Mouse (Mus musculus): Measurements from ENCODE around the gene Atp8b2. TPM values are rescaled to one million over a fixed set of nuclear protein-coding genes. Genes with fewer than 3 reads are reported as not detected.

Gene Atp8b2
- polyA plus RNA-seq, 2 experiments: 1.8 to 3.4 TPM

DNA sequence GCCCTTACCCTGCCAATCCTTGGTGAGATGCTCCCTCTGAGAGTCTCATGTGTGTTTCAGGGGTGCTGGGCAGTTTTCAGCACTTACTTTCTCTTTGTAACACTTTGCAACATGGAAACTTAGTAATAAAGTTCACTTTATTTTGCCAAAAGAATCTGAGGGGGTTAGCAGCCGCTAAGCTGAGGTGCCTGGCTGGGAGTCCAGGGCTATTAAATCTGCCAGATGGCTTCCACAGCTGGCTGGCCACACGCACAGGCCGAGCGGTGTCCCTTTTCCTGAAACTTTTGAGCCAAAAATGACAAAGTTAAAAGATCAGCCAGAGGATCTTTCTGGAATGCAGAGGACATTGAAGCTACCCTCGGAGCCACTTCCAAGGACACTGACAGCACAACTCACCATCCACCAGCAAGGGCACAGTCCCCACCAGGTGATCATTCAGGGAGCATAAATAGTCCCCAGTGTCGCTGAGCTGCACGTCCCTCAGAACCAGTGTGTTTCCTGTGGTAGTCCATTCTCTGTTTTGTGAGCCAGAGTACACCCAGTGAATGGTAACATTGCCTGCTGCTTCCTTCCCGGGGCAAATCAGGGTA lies 73.4 kb downstream of the Atp8b2 start:
- H3K27ac ChIP-seq: no peak overlapping the region
- H3K4me3 ChIP-seq (ENCODE audit: insufficient read depth in 1 of 2, low read depth in 2 of 2, low read length in 2 of 2): no peak overlapping the region
- no peaks in the 10 kb centered on the region for H3K27me3 ChIP-seq (ENCODE audit: control insufficient read depth, insufficient read depth, low read length)
- H3K36me3 ChIP-seq (replicated peaks; ENCODE audit: control insufficient read depth, insufficient read depth, low read depth): no peaks in the 10 kb centered on the region
- H3K9ac ChIP-seq (replicated peaks): no peak overlapping the region
- ATAC-seq (ENCODE audit: insufficient read depth) (no peak), DNase-seq (ENCODE audit: low read depth in 3 of 3, low spot score in 3 of 3) (no peak)
- peaks cover 0 to 18% of the 10 kb centered on the region in 2 experiments; a peak in 2 of 4 replicates for H3K4me1 ChIP-seq (replicated peaks; ENCODE audit: control insufficient read depth in 2 of 2, insufficient read depth in 2 of 2, low read length in 1 of 2)
- H3K9me3 ChIP-seq (ENCODE audit: control insufficient read depth, low read length): no peaks in the 10 kb centered on the region
- H3K4me2 ChIP-seq (ENCODE audit: low read depth): no peak overlapping the region
- 57% methylated on average over 8 of the region's 8 CpGs for WGBS (ENCODE audit: insufficient replicate concordance)
- TF ChIP-seq EP300 (IDR thresholded peaks at IDR 0.05; ENCODE audit: low read depth): no peak
- no peak for TF ChIP-seq CTCF (IDR thresholded peaks at IDR 0.05; ENCODE audit: low read depth)

Small RNA genes within 50 kb of the gene (microRNA-seq; reads per million reads assigned to microRNA genes)
- gene Mir7669: 1.7 reads per million

Other genes with a start within 250 kb of the Atp8b2 start
- gene Adar, start 248.5 kb downstream of the Atp8b2 start, polyA plus RNA-seq (2012; rRNA removed): 5.8 and 7.9 TPM in 2 replicates
- gene Adar, start 248.5 kb downstream of the Atp8b2 start, polyA plus RNA-seq (2014; fragmentation: Nextera tagmentation; extraction: Ambion mirVana): 6.4 and 6.5 TPM in 2 replicates
- gene Chrnb2, start 198.9 kb downstream of the Atp8b2 start, polyA plus RNA-seq (2012; rRNA removed): 0.12 and 0.15 TPM in 2 replicates
- gene Chrnb2, start 198.9 kb downstream of the Atp8b2 start, polyA plus RNA-seq (2014; fragmentation: Nextera tagmentation; extraction: Ambion mirVana): 0.10 and 0.18 TPM in 2 replicates
- gene Ube2q1, start 189.9 kb downstream of the Atp8b2 start, polyA plus RNA-seq (2012; rRNA removed): 6.7 and 9.0 TPM in 2 replicates
- 6.3 and 6.7 TPM in 2 replicates for gene Ube2q1, start 189.9 kb downstream of the Atp8b2 start, polyA plus RNA-seq (2014; fragmentation: Nextera tagmentation; extraction: Ambion mirVana)
- 0.50 and 0.55 TPM in 2 replicates for gene She, start 132.1 kb downstream of the Atp8b2 start, polyA plus RNA-seq (2012; rRNA removed)
- 0.81 and 0.86 TPM in 2 replicates for gene She, start 132.1 kb downstream of the Atp8b2 start, polyA plus RNA-seq (2014; fragmentation: Nextera tagmentation; extraction: Ambion mirVana)
- gene Il6ra, start 50.3 kb downstream of the Atp8b2 start, polyA plus RNA-seq (2012; rRNA removed): 0.92 and 1.2 TPM in 2 replicates
- 1.3 and 1.9 TPM in 2 replicates for gene Il6ra, start 50.3 kb downstream of the Atp8b2 start, polyA plus RNA-seq (2014; fragmentation: Nextera tagmentation; extraction: Ambion mirVana)
- 44.4 and 59.9 TPM in 2 replicates for gene Hax1, start 35.3 kb upstream of the Atp8b2 start, polyA plus RNA-seq (2012; rRNA removed)
- 107 and 108 TPM in 2 replicates for gene Hax1, start 35.3 kb upstream of the Atp8b2 start, polyA plus RNA-seq (2014; fragmentation: Nextera tagmentation; extraction: Ambion mirVana)
- gene 4933434E20Rik, start 88.1 kb upstream of the Atp8b2 start, polyA plus RNA-seq (2012; rRNA removed): 15.6 and 19.1 TPM in 2 replicates
- 83.8 and 89.6 TPM in 2 replicates for gene 4933434E20Rik, start 88.1 kb upstream of the Atp8b2 start, polyA plus RNA-seq (2014; fragmentation: Nextera tagmentation; extraction: Ambion mirVana)
- 48.9 and 52.4 TPM in 2 replicates for gene Ubap2l, start 89.1 kb upstream of the Atp8b2 start, polyA plus RNA-seq (2012; rRNA removed)
- gene Ubap2l, start 89.1 kb upstream of the Atp8b2 start, polyA plus RNA-seq (2014; fragmentation: Nextera tagmentation; extraction: Ambion mirVana): 70.4 and 72.1 TPM in 2 replicates
- 54.6 and 86.2 TPM in 2 replicates for gene Tpm3, start 109.1 kb upstream of the Atp8b2 start, polyA plus RNA-seq (2012; rRNA removed)
- 153 and 160 TPM in 2 replicates for gene Tpm3, start 109.1 kb upstream of the Atp8b2 start, polyA plus RNA-seq (2014; fragmentation: Nextera tagmentation; extraction: Ambion mirVana)
- gene Nup210l, start 140.6 kb upstream of the Atp8b2 start, polyA plus RNA-seq (2012; rRNA removed): 0.19 and 0.28 TPM in 2 replicates
- gene Nup210l, start 140.6 kb upstream of the Atp8b2 start, polyA plus RNA-seq (2014; fragmentation: Nextera tagmentation; extraction: Ambion mirVana): 0.15 TPM in 1 of 2 replicates, not detected in the other